Mouse (Mus musculus) lung, embryonic 16.5 days (tissue): ENCODE results near the gene Lsp1. TPM values are rescaled to one million over a fixed set of nuclear protein-coding genes. Genes with fewer than 3 reads are reported as not detected.

Experiments used
- ATAC-seq: fragments of 200-750 bp; cut with Nextera tagmentation; 2 replicates; pipeline ENCODE4 v1.8.0; 2017; ENCODE audit warnings: low read depth, mild to moderate bottlenecking, moderate library complexity
- H3K27ac ChIP-seq: fragments of 300-500 bp; sonication (generic); 2 replicates; pipeline ENCODE4 v1.5.1; 2014; ENCODE audit warnings: mild to moderate bottlenecking, control low read depth, low read length
- H3K27me3 ChIP-seq: fragments of 300-500 bp; sonication (generic); 2 replicates; pipeline ENCODE4 v1.6.1; 2014; ENCODE audit warnings: low read depth, low read length, mixed read lengths; ENCODE audit not compliant: control insufficient read depth, insufficient read depth
- H3K36me3 ChIP-seq: fragments of 300-500 bp; sonication (generic); 2 replicates; pipeline ENCODE4 v1.6.1; 2014; ENCODE audit warnings: low read length; ENCODE audit not compliant: control insufficient read depth, insufficient read depth
- H3K4me1 ChIP-seq: fragments of 300-500 bp; sonication (generic); replicated peaks from 2 replicates; pipeline ENCODE4 v1.6.1; 2014; ENCODE audit warnings: low read length, mixed read lengths; ENCODE audit not compliant: control insufficient read depth, insufficient read depth
- H3K4me2 ChIP-seq: fragments of 300-500 bp; sonication (generic); 2 replicates; pipeline ENCODE4 v1.6.1; 2014; ENCODE audit warnings: low read depth, low read length, control low read depth
- H3K4me3 ChIP-seq: fragments of 300-500 bp; sonication (generic); 2 replicates; pipeline ENCODE4 v1.5.1; 2014; ENCODE audit warnings: mild to moderate bottlenecking, low read length, control low read depth
- H3K9ac ChIP-seq: fragments of 300-500 bp; sonication (generic); 2 replicates; pipeline ENCODE4 v1.6.1; 2014; ENCODE audit warnings: low read length, control low read depth
- H3K9me3 ChIP-seq: fragments of 300-500 bp; sonication (generic); 2 replicates; pipeline ENCODE4 v1.6.1; 2016; ENCODE audit warnings: low read length; ENCODE audit not compliant: control insufficient read depth
- WGBS: fragments of 180-500 bp; shearing (Covaris S2); extraction: QIAGEN DNeasy Blood & Tissue Kit; methylation state at CpG from one replicate; pipeline ENCODE4 v1.1.7; 2014; 5-methylcytosine and 5-hydroxymethylcytosine counted together
- polyA plus RNA-seq: library from polyadenylated mRNA; unstranded; fragments of >200 nt; fragmentation: Nextera tagmentation; extraction: Ambion mirVana; gene quantifications from 2 replicates; pipeline ENCODE4 v1.2.1, GENCODE M21; 2015

Lsp1 gene
- polyA plus RNA-seq, 1 experiment from 2014 or later, result 110 TPM

GRCm38 (mm10) chr7:142455251-142455650 is 5.4 kb upstream of the Lsp1 start:
- peaks cover 50% of the 10 kb centered on the region for H3K4me1 ChIP-seq
- H3K4me2 ChIP-seq, result no peak overlapping the region
- no peak for ATAC-seq
- H3K9ac ChIP-seq, result peak overlapping the region; percentile 49; the same call in 1 of the 2 replicates
- H3K27me3 ChIP-seq, result no peaks in the 10 kb centered on the region
- H3K36me3 ChIP-seq, result no peaks in the 10 kb centered on the region
- 30% methylated on average over 2 of the region's 2 CpGs for WGBS
- peak overlapping the region; percentile 90 for H3K27ac ChIP-seq
- no peaks in the 10 kb centered on the region for H3K9me3 ChIP-seq
- H3K4me3 ChIP-seq, result no peak overlapping the region

DNA sequence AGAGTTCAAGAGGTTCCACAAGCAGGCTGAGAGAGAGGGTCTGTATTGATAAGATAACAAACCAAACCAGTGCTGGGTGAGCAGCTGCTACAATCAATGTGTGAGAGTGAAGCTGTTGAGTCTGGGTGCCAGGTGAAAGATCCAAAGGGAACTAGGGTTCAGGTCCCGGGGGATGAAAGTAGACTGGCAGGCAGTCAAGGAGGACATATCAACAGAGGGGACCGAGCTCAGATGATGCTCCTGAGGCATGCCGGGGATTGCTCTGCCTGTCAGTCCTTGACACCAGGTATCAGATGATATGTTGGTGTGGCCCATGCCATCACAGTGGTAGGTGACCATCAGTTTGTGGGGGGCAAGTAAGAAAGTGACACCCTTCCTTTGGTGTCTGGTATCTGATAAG is 3.8 kb upstream of the Lsp1 start:
- WGBS, result 28% methylated on average over 3 of the region's 3 CpGs
- H3K4me2 ChIP-seq, result no peak overlapping the region

GRCm38 (mm10) chr7:142457227-142457811 is 3.3 kb upstream of the Lsp1 start:
- Histone ChIP-seq H3K27ac (peak overlapping the region; percentile 93), H3K36me3 (no peaks in the 10 kb centered on the region), H3K9me3 (no peaks in the 10 kb centered on the region), H3K9ac (peak overlapping the region; percentile 37), H3K4me3 (no peak overlapping the region), H3K4me2 (no peak overlapping the region), H3K4me1 (peaks cover 50% of the 10 kb centered on the region), H3K27me3 (no peaks in the 10 kb centered on the region)
- 7% methylated on average over 3 of the region's 3 CpGs for WGBS
- peak; percentile 55 for ATAC-seq

More for the DNA sequence above, 3.8 kb upstream of the Lsp1 start:
- no peaks in the 10 kb centered on the region for H3K36me3 ChIP-seq
- H3K9ac ChIP-seq, result peak overlapping the region; percentile 28; the same call in 1 of the 2 replicates
- no peak overlapping the region for H3K4me3 ChIP-seq
- H3K27me3 ChIP-seq, result no peaks in the 10 kb centered on the region
- peaks cover 50% of the 10 kb centered on the region for H3K4me1 ChIP-seq
- no peak for ATAC-seq
- H3K27ac ChIP-seq, result peak overlapping the region; percentile 93
- H3K9me3 ChIP-seq, result no peaks in the 10 kb centered on the region

GRCm38 (mm10) chr7:142458026-142458425 is 2.6 kb upstream of the Lsp1 start:
- no peaks in the 10 kb centered on the region for H3K9me3 ChIP-seq
- 23% methylated on average over 2 of the region's 2 CpGs for WGBS
- no peak overlapping the region; the same call in 1 of the 2 replicates for H3K9ac ChIP-seq
- H3K27me3 ChIP-seq, result no peaks in the 10 kb centered on the region
- peak overlapping the region; percentile 93 for H3K27ac ChIP-seq
- no peak overlapping the region for H3K4me3 ChIP-seq
- no peak overlapping the region for H3K4me2 ChIP-seq
- no peaks in the 10 kb centered on the region for H3K36me3 ChIP-seq
- H3K4me1 ChIP-seq, result peaks cover 50% of the 10 kb centered on the region
- peak; percentile 78 for ATAC-seq

- H3K4me2 ChIP-seq, result no peak overlapping the region
- no peak for ATAC-seq
- H3K9ac ChIP-seq, result 0 out of 2 replicates have a peak overlapping the region, but pooled peaks have one; percentile 5
- H3K27me3 ChIP-seq, result no peaks in the 10 kb centered on the region
- H3K4me3 ChIP-seq, result no peak overlapping the region
- WGBS, result 45% methylated on average over 5 of the region's 5 CpGs
- peak overlapping the region; percentile 93 for H3K27ac ChIP-seq
- no peaks in the 10 kb centered on the region for H3K9me3 ChIP-seq
- no peaks in the 10 kb centered on the region for H3K36me3 ChIP-seq
- peaks cover 50% of the 10 kb centered on the region for H3K4me1 ChIP-seq
Observed at GRCm38 (mm10) chr7:142458676-142459298, 1.8 kb upstream of the Lsp1 start.

- Histone ChIP-seq H3K36me3 (no peaks in the 10 kb centered on the region), H3K27ac (peak overlapping the region; percentile 93), H3K27me3 (no peaks in the 10 kb centered on the region), H3K9ac (no peak overlapping the region), H3K4me1 (peaks cover 47% of the 10 kb centered on the region), H3K4me2 (no peak overlapping the region), H3K4me3 (no peak overlapping the region), H3K9me3 (no peaks in the 10 kb centered on the region)
- 34% methylated on average over 2 of the region's 2 CpGs for WGBS
- peak; percentile 29; the same call in 1 of the 2 replicates for ATAC-seq
Observed at GRCm38 (mm10) chr7:142459299-142459691, 1.3 kb upstream of the Lsp1 start.

DNA sequence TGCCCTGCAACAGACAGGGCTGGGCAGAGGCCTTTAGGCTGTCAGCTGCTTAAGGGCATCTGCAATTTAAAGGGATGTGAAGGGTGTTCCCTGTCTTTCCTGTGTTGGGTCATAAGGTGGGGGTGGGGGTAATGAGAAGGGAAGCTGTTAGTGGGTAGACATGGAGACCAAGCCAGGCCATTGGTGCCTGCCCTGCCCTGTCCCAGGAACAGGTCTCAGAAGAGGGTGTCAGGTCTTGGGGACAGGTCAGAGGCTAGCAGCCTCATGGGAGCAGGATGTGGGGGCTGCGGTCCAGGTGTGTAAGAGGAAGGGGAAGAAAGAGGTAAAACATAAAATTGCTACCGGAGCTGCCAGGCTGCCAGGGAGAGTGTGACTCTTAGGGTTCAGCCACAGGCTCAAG is 837 bp downstream of the Lsp1 start:
- H3K9ac ChIP-seq, result no peak overlapping the region
- H3K27me3 ChIP-seq, result no peaks in the 10 kb centered on the region
- H3K4me3 ChIP-seq, result no peak overlapping the region
- ATAC-seq, result no peak
- H3K36me3 ChIP-seq, result no peaks in the 10 kb centered on the region
- H3K9me3 ChIP-seq, result no peaks in the 10 kb centered on the region
- 73% methylated on average over 2 of the region's 2 CpGs for WGBS
- H3K27ac ChIP-seq, result no peak overlapping the region
- no peak overlapping the region for H3K4me2 ChIP-seq
- H3K4me1 ChIP-seq, result peaks cover 30% of the 10 kb centered on the region

DNA sequence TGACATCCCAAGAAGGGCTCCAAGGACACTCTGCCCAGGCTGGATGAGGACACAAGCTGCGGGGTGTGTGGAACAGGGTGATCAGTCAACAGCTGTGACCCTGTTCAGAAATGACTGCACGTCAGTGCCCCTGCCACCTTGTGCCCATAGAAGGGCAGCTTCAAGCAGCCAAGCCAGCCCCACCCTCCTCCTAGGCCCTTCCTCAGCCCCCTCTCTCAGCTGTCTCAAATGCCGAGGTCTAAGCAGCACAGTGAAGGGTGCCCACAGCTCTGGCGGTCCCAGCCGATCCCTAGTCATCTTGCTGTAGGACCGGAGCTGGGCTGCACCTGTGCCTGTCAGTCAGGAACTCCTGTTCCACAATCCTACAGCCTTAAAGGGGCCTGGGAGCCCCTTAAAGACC is 1.6 kb downstream of the Lsp1 start:
- no peak overlapping the region for H3K9ac ChIP-seq

DNA sequence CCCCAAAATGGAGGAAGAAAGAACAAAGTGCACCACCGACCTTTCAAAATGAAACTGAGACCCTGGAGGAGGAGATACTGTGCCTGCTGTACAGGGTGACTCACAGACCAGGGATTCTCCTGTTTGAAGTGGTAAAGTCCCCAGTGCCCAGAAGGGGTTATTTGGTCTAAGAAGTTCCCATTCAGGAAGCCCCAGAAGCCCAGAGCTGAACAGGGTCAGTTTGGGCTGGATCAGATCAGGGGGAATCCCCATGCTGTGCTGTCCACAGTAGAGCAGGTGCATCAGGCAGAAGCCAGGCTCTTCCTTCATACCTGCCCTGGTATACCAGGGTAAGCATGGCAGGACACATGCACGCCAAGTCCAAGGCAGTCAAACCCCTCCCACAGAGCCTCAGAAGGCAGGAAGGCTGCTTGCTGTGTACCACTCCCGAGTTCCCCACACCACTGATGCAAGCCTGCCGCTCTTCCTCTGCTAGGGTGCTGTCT is 2.0 kb downstream of the Lsp1 start:
- Histone ChIP-seq H3K27me3 (no peaks in the 10 kb centered on the region), H3K4me1 (peaks cover 18% of the 10 kb centered on the region), H3K9me3 (no peaks in the 10 kb centered on the region), H3K27ac (no peak overlapping the region), H3K4me3 (no peak overlapping the region), H3K9ac (no peak overlapping the region), H3K4me2 (no peak overlapping the region), H3K36me3 (no peaks in the 10 kb centered on the region)
- 74% methylated on average over 4 of the region's 4 CpGs for WGBS
- no peak for ATAC-seq

More for the DNA sequence above, 1.6 kb downstream of the Lsp1 start:
- Histone ChIP-seq H3K36me3 (no peaks in the 10 kb centered on the region), H3K27me3 (no peaks in the 10 kb centered on the region), H3K9me3 (no peaks in the 10 kb centered on the region), H3K4me2 (no peak overlapping the region), H3K4me3 (no peak overlapping the region), H3K27ac (no peak overlapping the region), H3K4me1 (peaks cover 23% of the 10 kb centered on the region)
- no peak for ATAC-seq
- 74% methylated on average over 6 of the region's 6 CpGs for WGBS
